Mouse (Mus musculus) forebrain, postnatal 0 days (tissue): ENCODE data around the gene Pa2g4. TPM values are rescaled to one million over a fixed set of nuclear protein-coding genes. Genes with fewer than 3 reads are reported as not detected.

ENCODE experiments used
- ATAC-seq: fragments of 200-750 bp; cut with Nextera tagmentation; 2 replicates; pipeline ENCODE4 v1.8.0; 2017; ENCODE audit warnings: mild to moderate bottlenecking, moderate library complexity
- DNase-seq: peaks from one replicate; pipeline ENCODE4 v3.0.0-alpha.2; 2015
- H3K27ac ChIP-seq: fragments of 300-500 bp; sonication (generic); 2 replicates; pipeline ENCODE4 v1.5.1; 2014; ENCODE audit warnings: low read depth, mild to moderate bottlenecking, antibody characterized with exemption, low read length, moderate library complexity, mixed read lengths
- H3K27me3 ChIP-seq: fragments of 300-500 bp; sonication (generic); 2 replicates; pipeline ENCODE4 v1.6.1; 2014; ENCODE audit warnings: mild to moderate bottlenecking, low read length, mixed read lengths; ENCODE audit not compliant: insufficient read depth
- H3K36me3 ChIP-seq: fragments of 300-500 bp; sonication (generic); 2 replicates; pipeline ENCODE4 v1.6.1; 2014; ENCODE audit warnings: mild to moderate bottlenecking, moderate library complexity; ENCODE audit not compliant: insufficient read depth
- H3K4me1 ChIP-seq: fragments of 300-500 bp; sonication (generic); 2 replicates; pipeline ENCODE4 v1.6.1; 2014; ENCODE audit warnings: antibody characterized with exemption; ENCODE audit not compliant: insufficient read depth
- H3K4me2 ChIP-seq: fragments of 300-500 bp; sonication (generic); 2 replicates; pipeline ENCODE4 v1.6.1; 2014; ENCODE audit warnings: low read depth, mild to moderate bottlenecking, moderate library complexity
- H3K4me3 ChIP-seq: fragments of 300-500 bp; sonication (generic); 2 replicates; pipeline ENCODE4 v1.5.1; 2014; ENCODE audit warnings: low read depth, low read length, mixed read lengths
- H3K9ac ChIP-seq: fragments of 300-500 bp; sonication (generic); 2 replicates; pipeline ENCODE4 v1.6.1; 2014; ENCODE audit warnings: mild to moderate bottlenecking
- H3K9me3 ChIP-seq: fragments of 300-500 bp; sonication (generic); 2 replicates; pipeline ENCODE4 v1.6.1; 2016; ENCODE audit warnings: low read length
- CTCF ChIP-seq: sonication (generic); IDR thresholded peaks from 2 replicates; pipeline ENCODE4 v1.5.1; 2016; ENCODE audit warnings: antibody characterized with exemption, control low read depth, low read depth
- WGBS: fragments of 180-500 bp; shearing (Covaris S2); extraction: QIAGEN DNeasy Blood & Tissue Kit; methylation state at CpG from one replicate; pipeline ENCODE4 v1.1.7; 2014; 5-methylcytosine and 5-hydroxymethylcytosine counted together
- polyA plus RNA-seq: library from polyadenylated mRNA; unstranded; fragments of >200 nt; fragmentation: Nextera tagmentation; extraction: Ambion mirVana; gene quantifications from 2 replicates; pipeline ENCODE4 v1.2.1, GENCODE M21; 2015
- total RNA-seq: library from RNA; depleted of rRNA; stranded (reverse); fragments of >200 nt; gene quantifications from 2 replicates; pipeline ENCODE4 v1.2.3, GENCODE M21; 2014

Pa2g4 gene
- total and polyA plus RNA-seq, 2 experiments from 2014 or later, result 122 to 128 TPM

GRCm38 (mm10) chr10:128579731-128580130, 13.9 kb upstream of the Pa2g4 start:
- no peak overlapping the region for H3K4me2 ChIP-seq
- no peak for TF ChIP-seq CTCF
- DNase-seq (no peak), ATAC-seq (no peak)
- H3K27me3 ChIP-seq, result no peaks in the 10 kb centered on the region; the same call in 1 of the 2 replicates
- no peaks in the 10 kb centered on the region for H3K36me3 ChIP-seq
- H3K9me3 ChIP-seq, result no peaks in the 10 kb centered on the region
- H3K4me3 ChIP-seq, result no peak overlapping the region
- WGBS, result 82% methylated on average over 4 of the region's 4 CpGs
- no peak overlapping the region for H3K27ac ChIP-seq
- H3K4me1 ChIP-seq, result no peaks in the 10 kb centered on the region
- H3K9ac ChIP-seq, result no peak overlapping the region

GRCm38 (mm10) chr10:128579298-128579697, 13.5 kb upstream of the Pa2g4 start:
- H3K9ac ChIP-seq, result no peak overlapping the region
- no peak overlapping the region for H3K4me3 ChIP-seq
- no peak overlapping the region for H3K27ac ChIP-seq
- WGBS, result 87% methylated on average over 3 of the region's 3 CpGs
- H3K27me3 ChIP-seq, result no peaks in the 10 kb centered on the region
- H3K36me3 ChIP-seq, result no peaks in the 10 kb centered on the region
- TF ChIP-seq CTCF, result no peak
- ATAC-seq (no peak), DNase-seq (no peak)
- H3K9me3 ChIP-seq, result no peaks in the 10 kb centered on the region
- H3K4me1 ChIP-seq, result no peaks in the 10 kb centered on the region
- H3K4me2 ChIP-seq, result no peak overlapping the region

- H3K27me3 ChIP-seq, result no peaks in the 10 kb centered on the region
- DNase-seq (no peak), ATAC-seq (no peak)
- H3K27ac ChIP-seq, result no peak overlapping the region
- no peaks in the 10 kb centered on the region for H3K4me1 ChIP-seq
- H3K4me3 ChIP-seq, result no peak overlapping the region
- H3K4me2 ChIP-seq, result no peak overlapping the region
- no peaks in the 10 kb centered on the region for H3K36me3 ChIP-seq
- H3K9ac ChIP-seq, result no peak overlapping the region
- 76% methylated on average over 11 of the region's 11 CpGs for WGBS
- TF ChIP-seq CTCF, result no peak
- H3K9me3 ChIP-seq, result no peaks in the 10 kb centered on the region
Measured at GRCm38 (mm10) chr10:128578330-128578729, 12.5 kb upstream of the Pa2g4 start.

- no peak overlapping the region for H3K4me3 ChIP-seq
- ATAC-seq (no peak), DNase-seq (no peak)
- H3K9ac ChIP-seq, result no peak overlapping the region
- no peaks in the 10 kb centered on the region for H3K36me3 ChIP-seq
- no peaks in the 10 kb centered on the region for H3K27me3 ChIP-seq
- H3K9me3 ChIP-seq, result no peaks in the 10 kb centered on the region
- no peaks in the 10 kb centered on the region for H3K4me1 ChIP-seq
- 90% methylated on average over 2 of the region's 2 CpGs for WGBS
- no peak overlapping the region for H3K4me2 ChIP-seq
- TF ChIP-seq CTCF, result peak; percentile 37
- no peak overlapping the region for H3K27ac ChIP-seq
Measured at GRCm38 (mm10) chr10:128575063-128575462, 9.3 kb upstream of the Pa2g4 start.

GRCm38 (mm10) chr10:128565206-128565787, 490 bp downstream of the Pa2g4 start:
- Histone ChIP-seq H3K4me1 (peaks cover 7% of the 10 kb centered on the region; the same call in 1 of the 2 replicates), H3K9ac (peak overlapping the region; percentile 78), H3K4me2 (peak overlapping the region; percentile 76), H3K27me3 (no peaks in the 10 kb centered on the region), H3K27ac (peak overlapping the region; percentile 83), H3K4me3 (peak overlapping the region; percentile 84), H3K9me3 (no peaks in the 10 kb centered on the region), H3K36me3 (peaks cover 28% of the 10 kb centered on the region)
- peak; percentile 37 for ATAC-seq
- no peak for DNase-seq
- 0 out of 2 replicates have a peak, but pooled peaks have one; percentile 2 for TF ChIP-seq CTCF
- WGBS, result under 1% methylated on average over 38 of the region's 46 CpGs

GRCm38 (mm10) chr10:128563544-128563943, 2.2 kb downstream of the Pa2g4 start:
- WGBS, result 92% methylated on average over 6 of the region's 6 CpGs
- no peaks in the 10 kb centered on the region for H3K27me3 ChIP-seq
- no peak for DNase-seq
- no peak for TF ChIP-seq CTCF
- ATAC-seq, result no peak
- no peak overlapping the region for H3K4me2 ChIP-seq
- H3K9me3 ChIP-seq, result no peaks in the 10 kb centered on the region
- no peak overlapping the region for H3K27ac ChIP-seq
- no peak overlapping the region for H3K9ac ChIP-seq
- H3K4me1 ChIP-seq, result peaks cover 7% of the 10 kb centered on the region; the same call in 1 of the 2 replicates
- H3K36me3 ChIP-seq, result peaks cover 45% of the 10 kb centered on the region
- H3K4me3 ChIP-seq, result no peak overlapping the region

GRCm38 (mm10) chr10:128556963-128557362, 8.8 kb downstream of the Pa2g4 start:
- Histone ChIP-seq H3K9ac (no peak overlapping the region), H3K4me1 (no peaks in the 10 kb centered on the region), H3K27me3 (no peaks in the 10 kb centered on the region), H3K9me3 (no peaks in the 10 kb centered on the region), H3K4me3 (no peak overlapping the region), H3K36me3 (peaks cover 39% of the 10 kb centered on the region), H3K27ac (no peak overlapping the region), H3K4me2 (no peak overlapping the region)
- DNase-seq (no peak), ATAC-seq (no peak)
- no peak for TF ChIP-seq CTCF
- 88% methylated on average over 6 of the region's 6 CpGs for WGBS
